Mouse (Mus musculus) hindbrain, embryonic 12.5 days (tissue): ENCODE results near the gene Myrf. TPM values are rescaled to one million over a fixed set of nuclear protein-coding genes. Genes with fewer than 3 reads are reported as not detected.
"Not testable (repeated sequence)": the region's sequence is repeated elsewhere in the genome, so short reads cannot be mapped to it uniquely, and the experiment has no call there.

Source experiments
- ATAC-seq: fragments of 200-750 bp; cut with Nextera tagmentation; 2 replicates; pipeline ENCODE4 v1.8.0; 2017; ENCODE audit warnings: moderate TSS enrichment; ENCODE audit not compliant: low FRiP score
- H3K27ac ChIP-seq: fragments of 300-500 bp; sonication (generic); 2 replicates; pipeline ENCODE4 v1.5.1; 2016; ENCODE audit warnings: mild to moderate bottlenecking
- H3K27me3 ChIP-seq: fragments of 300-500 bp; sonication (generic); 2 replicates; pipeline ENCODE4 v1.6.1; 2016; ENCODE audit warnings: mild to moderate bottlenecking
- H3K36me3 ChIP-seq: fragments of 300-500 bp; sonication (generic); 2 replicates; pipeline ENCODE4 v1.6.1; 2016; ENCODE audit warnings: mild to moderate bottlenecking
- H3K4me1 ChIP-seq: fragments of 300-500 bp; sonication (generic); 2 replicates; pipeline ENCODE4 v1.6.1; 2016
- H3K4me2 ChIP-seq: fragments of 300-500 bp; sonication (generic); replicated peaks from 2 replicates; pipeline ENCODE4 v1.6.1; 2016; ENCODE audit warnings: mild to moderate bottlenecking
- H3K4me3 ChIP-seq: fragments of 300-500 bp; sonication (generic); 2 replicates; pipeline ENCODE4 v1.5.1; 2016; ENCODE audit warnings: mild to moderate bottlenecking
- H3K9ac ChIP-seq: fragments of 300-500 bp; sonication (generic); 2 replicates; pipeline ENCODE4 v1.6.1; 2016; ENCODE audit warnings: mild to moderate bottlenecking, moderate library complexity
- H3K9me3 ChIP-seq: fragments of 300-500 bp; sonication (generic); replicated peaks from 2 replicates; pipeline ENCODE4 v1.6.1; 2016; ENCODE audit warnings: mild to moderate bottlenecking
- WGBS: fragments of 180-500 bp; shearing (Covaris S2); methylation state at CpG from one replicate; pipeline ENCODE4 v1.1.7; 2016; 5-methylcytosine and 5-hydroxymethylcytosine counted together
- microRNA-seq: library from miRNA; unstranded; fragments of <30 nt; microRNA quantifications from one replicate; pipeline ENCODE4, GENCODE M21; 2017
- polyA plus RNA-seq: library from polyadenylated mRNA; unstranded; fragments of >200 nt; fragmentation: Nextera tagmentation; extraction: Ambion mirVana; gene quantifications from 2 replicates; pipeline ENCODE4 v1.2.1, GENCODE M21; 2016

Gene Myrf
- polyA plus RNA-seq, 1 experiment from 2014 or later = 1.3 TPM

DNA sequence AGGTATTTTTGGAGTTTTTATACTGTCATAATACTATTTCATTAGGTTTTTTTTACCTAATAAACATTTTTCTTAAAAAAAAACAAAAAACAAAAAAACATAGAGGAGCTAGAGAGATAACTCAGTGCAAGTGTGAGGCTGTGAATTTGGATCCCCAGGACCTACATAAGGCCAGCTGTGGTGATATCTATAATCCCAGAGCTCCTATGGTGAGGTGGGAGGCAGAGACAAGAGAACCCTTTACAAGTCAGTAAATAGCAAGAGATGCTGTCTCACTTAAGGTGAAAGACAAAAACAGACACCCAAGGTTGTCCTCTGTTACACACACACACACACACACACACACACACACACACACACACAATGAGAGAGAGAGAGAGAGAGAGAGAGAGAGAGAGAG is 71.4 kb downstream of the Myrf start:
- Histone ChIP-seq H3K4me1 (no peaks in the 10 kb centered on the region), H3K36me3 (no peaks in the 10 kb centered on the region), H3K4me3 (no peak overlapping the region), H3K27me3 (no peaks in the 10 kb centered on the region), H3K27ac (no peak overlapping the region), H3K9ac (no peak overlapping the region), H3K9me3 (no peaks in the 10 kb centered on the region), H3K4me2 (no peak overlapping the region)
- ATAC-seq = no peak

DNA sequence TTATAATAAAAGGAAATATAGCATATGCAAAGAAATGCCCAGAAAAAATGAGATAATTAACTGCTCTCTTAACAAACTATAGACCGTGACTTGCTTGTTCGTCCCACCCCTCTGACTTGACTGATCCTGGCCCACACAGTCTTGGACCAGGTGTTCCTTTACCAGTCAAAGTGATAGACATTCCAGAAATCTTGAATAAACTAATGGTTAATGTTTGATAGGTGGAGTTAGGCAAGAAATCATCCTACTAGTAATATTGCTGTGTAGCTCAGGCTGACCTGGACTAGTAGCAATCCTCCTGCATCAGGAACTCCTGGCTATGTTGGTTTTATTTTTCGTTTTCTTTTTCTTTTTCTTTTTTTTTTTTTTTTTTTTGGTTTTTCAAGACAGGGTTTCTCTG is 72.1 kb downstream of the Myrf start:
- Histone ChIP-seq H3K27ac (no peak overlapping the region), H3K36me3 (no peaks in the 10 kb centered on the region), H3K4me3 (no peak overlapping the region), H3K9ac (no peak overlapping the region), H3K4me2 (no peak overlapping the region), H3K4me1 (no peaks in the 10 kb centered on the region), H3K27me3 (no peaks in the 10 kb centered on the region), H3K9me3 (no peaks in the 10 kb centered on the region)
- no peak for ATAC-seq
- 88% methylated on average over 3 of the region's 3 CpGs for WGBS

DNA sequence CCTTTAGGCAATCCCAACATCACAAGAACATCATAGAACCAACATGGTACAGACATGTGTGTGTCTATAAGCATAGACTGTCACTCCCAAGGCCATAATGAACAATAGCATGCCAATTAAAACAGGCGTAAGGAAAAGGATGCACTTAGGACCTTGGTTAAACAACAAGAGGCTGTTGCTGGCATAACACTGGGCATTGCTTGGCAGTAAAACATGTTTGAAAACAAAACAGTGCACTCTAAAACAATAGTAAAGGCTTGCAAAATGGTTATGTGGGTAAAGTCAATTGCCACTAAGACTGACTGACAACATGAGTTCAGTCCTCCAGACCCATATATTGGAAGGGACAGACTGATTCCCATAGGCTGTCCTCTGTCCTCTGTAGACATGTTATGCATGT is 72.6 kb downstream of the Myrf start:
- 87% methylated on average over 1 of the region's 1 CpGs for WGBS
- no peaks in the 10 kb centered on the region for H3K4me1 ChIP-seq
- ATAC-seq = no peak

DNA sequence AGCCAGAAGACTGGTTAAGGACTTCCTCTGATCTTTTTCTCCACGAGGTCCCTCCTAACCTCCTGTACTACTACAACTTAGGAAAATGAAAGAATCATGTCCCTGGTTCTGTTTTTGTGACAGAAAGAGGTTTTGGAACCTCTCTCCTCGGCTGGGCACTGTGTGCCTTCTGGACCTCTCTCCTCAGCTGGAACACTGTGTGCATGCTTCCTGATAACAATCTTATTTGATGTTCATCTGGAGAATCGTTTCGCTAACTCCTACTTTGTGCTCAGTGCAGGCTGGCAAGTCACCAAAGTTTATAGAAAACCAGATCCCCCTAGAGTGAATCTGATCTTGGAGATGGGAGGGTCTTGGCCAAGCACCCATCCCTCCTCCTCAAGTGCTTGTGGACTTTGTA is 73.4 kb downstream of the Myrf start:
- Histone ChIP-seq H3K4me3 (no peak overlapping the region), H3K4me1 (no peaks in the 10 kb centered on the region), H3K9me3 (no peaks in the 10 kb centered on the region), H3K4me2 (no peak overlapping the region), H3K9ac (no peak overlapping the region), H3K36me3 (no peaks in the 10 kb centered on the region), H3K27ac (no peak overlapping the region), H3K27me3 (no peaks in the 10 kb centered on the region)
- 85% methylated on average over 4 of the region's 4 CpGs for WGBS
- ATAC-seq = no peak

More for the DNA sequence above, 72.6 kb downstream of the Myrf start:
- H3K36me3 ChIP-seq = no peaks in the 10 kb centered on the region
- H3K27ac ChIP-seq = no peak overlapping the region
- H3K9me3 ChIP-seq = no peaks in the 10 kb centered on the region
- H3K4me2 ChIP-seq = no peak overlapping the region
- no peak overlapping the region for H3K4me3 ChIP-seq
- no peak overlapping the region for H3K9ac ChIP-seq
- no peaks in the 10 kb centered on the region for H3K27me3 ChIP-seq

DNA sequence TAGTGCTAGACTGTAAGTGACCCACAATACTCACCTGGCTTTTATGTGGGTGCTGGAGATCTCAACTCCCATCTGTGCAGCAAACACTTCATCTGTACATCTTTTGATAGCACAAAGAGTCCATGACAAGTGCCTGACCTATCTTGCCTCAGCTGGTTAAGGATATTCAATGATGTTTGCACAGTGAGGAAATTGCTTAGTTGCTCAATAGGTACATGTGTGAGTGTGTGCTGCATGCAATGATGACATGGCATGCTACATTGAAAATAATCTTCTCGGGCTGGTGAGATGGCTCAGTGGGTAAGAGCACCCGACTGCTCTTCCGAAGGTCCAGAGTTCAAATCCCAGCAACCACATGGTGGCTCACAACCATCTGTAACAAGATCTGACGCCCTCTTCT is 74.6 kb downstream of the Myrf start:
- not testable (repeated sequence) for H3K4me2 ChIP-seq, H3K9ac ChIP-seq, H3K4me1 ChIP-seq, H3K4me3 ChIP-seq, ATAC-seq, H3K27ac ChIP-seq, H3K36me3 ChIP-seq, H3K27me3 ChIP-seq, H3K9me3 ChIP-seq
- WGBS = 90% methylated on average over 4 of the region's 4 CpGs

DNA sequence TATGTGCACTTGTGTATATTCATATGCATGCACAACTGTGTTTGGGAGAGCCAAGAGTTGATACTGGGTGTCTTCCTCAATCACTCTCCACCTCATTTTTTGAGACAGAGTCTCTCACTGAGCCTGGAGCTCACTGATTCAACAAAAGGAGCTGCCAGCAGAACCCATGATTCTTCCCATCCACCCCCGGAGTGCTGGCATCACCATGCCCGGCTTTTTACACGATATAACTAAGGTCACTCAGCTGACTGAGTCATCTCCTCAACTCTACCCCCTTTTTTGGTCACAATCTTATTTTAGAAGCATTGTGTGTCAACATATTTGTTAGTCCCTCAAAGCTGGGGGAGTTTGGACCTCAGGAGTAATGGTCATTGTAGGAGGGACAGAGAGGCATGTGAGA is 76.7 kb downstream of the Myrf start:
- Histone ChIP-seq H3K4me2 (no peak overlapping the region), H3K27me3 (no peaks in the 10 kb centered on the region), H3K4me3 (no peak overlapping the region), H3K36me3 (no peaks in the 10 kb centered on the region), H3K4me1 (no peaks in the 10 kb centered on the region), H3K27ac (no peak overlapping the region), H3K9ac (no peak overlapping the region), H3K9me3 (no peaks in the 10 kb centered on the region)
- 86% methylated on average over 3 of the region's 3 CpGs for WGBS
- ATAC-seq = no peak

Small RNA genes within 50 kb of the gene (microRNA-seq; reads per million reads assigned to microRNA genes)
- gene Mir6993 = 1.1 reads per million

Other genes with a start within 250 kb of the Myrf start
- 0.94 and 1.1 TPM in 2 replicates for gene Best1, start 239.1 kb downstream of the Myrf start, polyA plus RNA-seq
- 35.4 and 40.0 TPM in 2 replicates for gene Rab3il1, start 239.1 kb downstream of the Myrf start, polyA plus RNA-seq
- 13.1 and 16.6 TPM in 2 replicates for gene Fads3, start 199.2 kb downstream of the Myrf start, polyA plus RNA-seq
- 173 and 177 TPM in 2 replicates for gene Fads2, start 139.0 kb downstream of the Myrf start, polyA plus RNA-seq
- gene Fads1, start 57.9 kb downstream of the Myrf start, polyA plus RNA-seq = 175 and 183 TPM in 2 replicates
- 313 and 342 TPM in 2 replicates for gene Tmem258, start 36.7 kb downstream of the Myrf start, polyA plus RNA-seq
- 60.3 and 62.4 TPM in 2 replicates for gene Fen1, start 36.6 kb downstream of the Myrf start, polyA plus RNA-seq
- gene Dagla, start 64.1 kb upstream of the Myrf start, polyA plus RNA-seq = 4.9 and 5.1 TPM in 2 replicates
- gene Syt7, start 148.3 kb upstream of the Myrf start, polyA plus RNA-seq = 6.2 and 7.6 TPM in 2 replicates
- 1.4 and 1.7 TPM in 2 replicates for gene Lrrc10b, start 216.7 kb upstream of the Myrf start, polyA plus RNA-seq
- 1.1 and 2.0 TPM in 2 replicates for gene Ppp1r32, start 242.2 kb upstream of the Myrf start, polyA plus RNA-seq